Mouse (Mus musculus) stomach, embryonic 16.5 days (tissue): Measurements from ENCODE around the gene Wipf1. TPM values are rescaled to one million over a fixed set of nuclear protein-coding genes. Genes with fewer than 3 reads are reported as not detected.
A peak's percentile ranks its signal among the peaks of the same experiment; 100 is the strongest.

ENCODE experiments used
- ATAC-seq: fragments of 200-750 bp; cut with Nextera tagmentation; 2 replicates; pipeline ENCODE4 v1.8.0; 2017; ENCODE audit warnings: moderate number of reproducible peaks, moderate TSS enrichment; ENCODE audit not compliant: insufficient read depth, low FRiP score
- H3K27ac ChIP-seq: fragments of 300-500 bp; sonication (generic); 2 replicates; pipeline ENCODE4 v1.5.1; 2014; ENCODE audit warnings: low read length
- H3K27me3 ChIP-seq: fragments of 300-500 bp; sonication (generic); 2 replicates; pipeline ENCODE4 v1.6.1; 2014; ENCODE audit warnings: low read length, control low read depth, mixed read lengths; ENCODE audit not compliant: control insufficient read depth, insufficient read depth
- H3K36me3 ChIP-seq: fragments of 300-500 bp; sonication (generic); 2 replicates; pipeline ENCODE4 v1.6.1; 2014; ENCODE audit warnings: low read length; ENCODE audit not compliant: control insufficient read depth, insufficient read depth
- H3K4me1 ChIP-seq: fragments of 300-500 bp; sonication (generic); 2 replicates; pipeline ENCODE4 v1.6.1; 2014; ENCODE audit warnings: low read length, control low read depth, mixed read lengths; ENCODE audit not compliant: control insufficient read depth, insufficient read depth
- H3K4me2 ChIP-seq: fragments of 300-500 bp; sonication (generic); 2 replicates; pipeline ENCODE4 v1.6.1; 2014; ENCODE audit warnings: low read depth, low read length, mixed read lengths
- H3K4me3 ChIP-seq: fragments of 300-500 bp; sonication (generic); replicated peaks from 2 replicates; pipeline ENCODE4 v1.5.1; 2014; ENCODE audit warnings: mild to moderate bottlenecking, low read length
- H3K9ac ChIP-seq: fragments of 300-500 bp; sonication (generic); 2 replicates; pipeline ENCODE4 v1.6.1; 2014; ENCODE audit warnings: low read length
- H3K9me3 ChIP-seq: fragments of 300-500 bp; sonication (generic); replicated peaks from 2 replicates; pipeline ENCODE4 v1.6.1; 2016; ENCODE audit warnings: low read length, control low read depth; ENCODE audit not compliant: control insufficient read depth
- WGBS: fragments of 180-500 bp; shearing (Covaris S2); extraction: QIAGEN DNeasy Blood & Tissue Kit; methylation state at CpG from one replicate; pipeline ENCODE4 v1.1.7; 2014; 5-methylcytosine and 5-hydroxymethylcytosine counted together
- polyA plus RNA-seq: library from polyadenylated mRNA; unstranded; fragments of >200 nt; fragmentation: Nextera tagmentation; extraction: Ambion mirVana; gene quantifications from 2 replicates; pipeline ENCODE4 v1.2.1, GENCODE M21; 2015

Gene Wipf1
- polyA plus RNA-seq, 1 experiment from 2014 or later: 7.0 TPM

- Histone ChIP-seq H3K36me3 (no peaks in the 10 kb centered on the region), H3K4me2 (no peak overlapping the region), H3K4me3 (no peak overlapping the region), H3K9ac (no peak overlapping the region), H3K9me3 (no peaks in the 10 kb centered on the region), H3K27ac (no peak overlapping the region), H3K4me1 (peaks cover 8% of the 10 kb centered on the region; the same call in 1 of the 2 replicates), H3K27me3 (no peaks in the 10 kb centered on the region)
- ATAC-seq: no peak
- WGBS: 66% methylated on average over 5 of the region's 5 CpGs
These were observed 10.6 kb downstream of the Wipf1 start for GRCm38 (mm10) chr2:73518966-73519365.

- Histone ChIP-seq H3K9me3 (no peaks in the 10 kb centered on the region), H3K9ac (no peak overlapping the region), H3K27ac (no peak overlapping the region), H3K27me3 (no peaks in the 10 kb centered on the region), H3K4me2 (no peak overlapping the region), H3K4me3 (no peak overlapping the region), H3K36me3 (no peaks in the 10 kb centered on the region), H3K4me1 (peaks cover 8% of the 10 kb centered on the region; the same call in 1 of the 2 replicates)
- WGBS: 93% methylated on average over 2 of the region's 2 CpGs
- ATAC-seq: no peak
These were observed 11.2 kb downstream of the Wipf1 start for GRCm38 (mm10) chr2:73518311-73518710.

- Histone ChIP-seq H3K4me3 (no peak overlapping the region), H3K4me2 (no peak overlapping the region), H3K9ac (no peak overlapping the region), H3K4me1 (no peaks in the 10 kb centered on the region), H3K9me3 (no peaks in the 10 kb centered on the region), H3K36me3 (no peaks in the 10 kb centered on the region), H3K27me3 (no peaks in the 10 kb centered on the region), H3K27ac (no peak overlapping the region)
- ATAC-seq: no peak
- 89% methylated on average over 6 of the region's 6 CpGs for WGBS
These were observed 15.4 kb downstream of the Wipf1 start for GRCm38 (mm10) chr2:73514178-73514577.

GRCm38 (mm10) chr2:73513204-73513749 is 16.3 kb downstream of the Wipf1 start:
- no peaks in the 10 kb centered on the region for H3K36me3 ChIP-seq
- H3K27me3 ChIP-seq: no peaks in the 10 kb centered on the region
- ATAC-seq: 0 out of 2 replicates have a peak, but pooled peaks have one; percentile 26
- H3K27ac ChIP-seq: no peak overlapping the region
- no peaks in the 10 kb centered on the region for H3K9me3 ChIP-seq
- no peak overlapping the region for H3K4me3 ChIP-seq
- H3K4me2 ChIP-seq: no peak overlapping the region
- H3K4me1 ChIP-seq: no peaks in the 10 kb centered on the region
- H3K9ac ChIP-seq: no peak overlapping the region
- 71% methylated on average over 2 of the region's 2 CpGs for WGBS

GRCm38 (mm10) chr2:73512044-73512443 is 17.5 kb downstream of the Wipf1 start:
- no peaks in the 10 kb centered on the region for H3K9me3 ChIP-seq
- H3K27me3 ChIP-seq: no peaks in the 10 kb centered on the region
- no peak for ATAC-seq
- no peak overlapping the region for H3K9ac ChIP-seq
- H3K36me3 ChIP-seq: no peaks in the 10 kb centered on the region
- WGBS: 70% methylated on average over 3 of the region's 3 CpGs
- H3K4me1 ChIP-seq: no peaks in the 10 kb centered on the region
- no peak overlapping the region for H3K4me2 ChIP-seq
- H3K4me3 ChIP-seq: no peak overlapping the region
- no peak overlapping the region for H3K27ac ChIP-seq

GRCm38 (mm10) chr2:73510731-73511360 is 18.7 kb downstream of the Wipf1 start:
- H3K9ac ChIP-seq: no peak overlapping the region
- no peaks in the 10 kb centered on the region for H3K36me3 ChIP-seq
- no peak for ATAC-seq
- no peak overlapping the region for H3K27ac ChIP-seq
- H3K4me3 ChIP-seq: no peak overlapping the region
- H3K4me2 ChIP-seq: no peak overlapping the region
- no peaks in the 10 kb centered on the region for H3K27me3 ChIP-seq
- H3K4me1 ChIP-seq: no peaks in the 10 kb centered on the region
- 76% methylated on average over 7 of the region's 7 CpGs for WGBS
- no peaks in the 10 kb centered on the region for H3K9me3 ChIP-seq

- H3K9me3 ChIP-seq: no peaks in the 10 kb centered on the region
- H3K4me1 ChIP-seq: no peaks in the 10 kb centered on the region
- no peak overlapping the region for H3K9ac ChIP-seq
- no peak overlapping the region for H3K4me3 ChIP-seq
- 69% methylated on average over 3 of the region's 3 CpGs for WGBS
- H3K27me3 ChIP-seq: no peaks in the 10 kb centered on the region
- no peak overlapping the region for H3K4me2 ChIP-seq
- H3K27ac ChIP-seq: no peak overlapping the region; the same call in 1 of the 2 replicates
- H3K36me3 ChIP-seq: no peaks in the 10 kb centered on the region
- no peak for ATAC-seq
These were observed 19.6 kb downstream of the Wipf1 start for GRCm38 (mm10) chr2:73510025-73510288.

GRCm38 (mm10) chr2:73509248-73510024 is 20.1 kb downstream of the Wipf1 start:
- Histone ChIP-seq H3K27me3 (no peaks in the 10 kb centered on the region), H3K4me1 (no peaks in the 10 kb centered on the region), H3K27ac (peak overlapping the region; percentile 12), H3K36me3 (no peaks in the 10 kb centered on the region), H3K9ac (peak overlapping the region; percentile 2; the same call in 1 of the 2 replicates), H3K9me3 (no peaks in the 10 kb centered on the region), H3K4me3 (no peak overlapping the region), H3K4me2 (no peak overlapping the region)
- no peak for ATAC-seq
- WGBS: 55% methylated on average over 15 of the region's 15 CpGs

- Histone ChIP-seq H3K27ac (no peak overlapping the region), H3K9ac (no peak overlapping the region), H3K4me3 (no peak overlapping the region), H3K27me3 (no peaks in the 10 kb centered on the region), H3K36me3 (no peaks in the 10 kb centered on the region), H3K4me1 (0 out of 2 replicates have a peak, but pooled peaks cover 6% of the 10 kb centered on the region), H3K9me3 (no peaks in the 10 kb centered on the region), H3K4me2 (no peak overlapping the region)
- ATAC-seq: no peak
- 65% methylated on average over 7 of the region's 7 CpGs for WGBS
These were observed 21.6 kb downstream of the Wipf1 start for GRCm38 (mm10) chr2:73507886-73508285.
